Mouse (Mus musculus): Measurements from ENCODE around the gene Fndc3b. TPM values are rescaled to one million over a fixed set of nuclear protein-coding genes. Genes with fewer than 3 reads are reported as not detected.

Fndc3b gene
- polyA plus RNA-seq, 1 experiment from 2014 or later = 14.6 TPM

DNA sequence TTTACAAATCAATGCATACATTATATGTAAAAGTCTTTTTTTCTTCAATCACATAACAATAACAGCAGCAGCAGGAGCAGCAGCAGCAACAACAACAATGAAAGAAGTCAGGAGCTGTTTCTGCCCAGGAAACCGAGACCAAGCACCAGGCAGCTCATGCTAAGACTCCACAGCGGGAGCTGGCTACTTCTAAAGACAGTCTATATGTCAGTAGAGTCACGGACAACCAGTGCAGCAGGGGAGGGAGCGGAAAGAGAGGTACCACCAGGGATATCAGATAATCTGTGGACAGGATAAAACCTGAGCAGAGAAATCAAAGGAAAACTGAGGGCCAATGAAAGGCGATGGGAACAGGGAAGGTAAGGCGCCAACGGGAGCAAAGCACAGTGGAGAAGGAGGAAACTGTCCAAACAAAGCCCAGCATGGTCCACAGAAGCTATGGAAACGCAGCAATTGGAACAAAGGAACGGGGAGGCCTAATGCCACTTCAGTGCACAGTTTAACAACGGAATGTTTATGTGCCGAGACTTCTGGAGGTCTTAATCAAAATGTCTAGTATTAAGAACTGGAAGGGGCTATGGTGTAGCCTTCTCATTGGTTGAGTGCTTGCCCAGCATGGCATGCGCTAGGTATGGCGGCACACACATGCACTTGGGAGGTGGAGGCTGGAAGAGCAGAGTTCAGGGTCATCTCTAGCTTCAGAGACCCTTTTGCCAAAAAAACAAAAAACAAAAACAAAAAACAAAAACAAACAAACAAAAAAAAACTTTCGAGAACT lies 215.6 kb downstream of the Fndc3b start:
- H3K27ac ChIP-seq (replicated peaks) = no peak overlapping the region
- WGBS = 32% methylated on average over 14 of the region's 14 CpGs

DNA sequence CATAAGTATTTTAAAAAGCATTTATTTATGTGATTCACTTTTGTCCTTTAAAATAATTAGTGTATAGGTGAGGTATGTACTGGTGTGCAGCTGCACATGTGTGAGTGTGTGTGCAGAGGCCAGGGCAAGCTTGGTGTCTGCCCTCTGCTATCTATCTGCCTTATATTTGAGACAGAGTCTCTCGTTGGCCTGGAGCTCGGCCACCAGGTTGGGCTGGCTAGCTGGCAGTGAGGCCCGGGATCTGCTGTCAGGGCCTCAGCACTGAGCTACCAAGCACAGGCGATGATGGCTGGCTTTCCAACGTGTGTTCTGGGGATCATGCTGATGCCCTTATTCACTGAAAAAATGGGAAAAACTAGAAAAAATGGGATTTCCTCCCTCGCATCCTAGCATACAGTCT lies 216.4 kb downstream of the Fndc3b start:
- peaks cover 9% of the 10 kb centered on the region for H3K4me1 ChIP-seq
- 69% methylated on average over 6 of the region's 6 CpGs for WGBS
- H3K9ac ChIP-seq (replicated peaks) = no peak overlapping the region
- no peak for ATAC-seq (ENCODE audit: low FRiP score, low read depth)
- H3K4me2 ChIP-seq (replicated peaks) = no peak overlapping the region
- no peaks in the 10 kb centered on the region for H3K9me3 ChIP-seq
- no peak overlapping the region for H3K27ac ChIP-seq (replicated peaks)
- no peak overlapping the region for H3K4me3 ChIP-seq
- 0 out of 2 replicates have a peak, but pooled peaks cover 6% of the 10 kb centered on the region for H3K36me3 ChIP-seq
- H3K27me3 ChIP-seq = no peaks in the 10 kb centered on the region

More for the DNA sequence above, 215.6 kb downstream of the Fndc3b start:
- H3K9ac ChIP-seq (replicated peaks) = no peak overlapping the region
- H3K4me3 ChIP-seq = no peak overlapping the region
- H3K4me2 ChIP-seq (replicated peaks) = no peak overlapping the region
- no peaks in the 10 kb centered on the region for H3K9me3 ChIP-seq
- 0 out of 2 replicates have a peak, but pooled peaks cover 4% of the 10 kb centered on the region for H3K36me3 ChIP-seq
- peak; percentile 38; the same call in 1 of the 2 replicates for ATAC-seq (ENCODE audit: low FRiP score, low read depth)
- H3K4me1 ChIP-seq = peaks cover 9% of the 10 kb centered on the region
- H3K27me3 ChIP-seq = no peaks in the 10 kb centered on the region

DNA sequence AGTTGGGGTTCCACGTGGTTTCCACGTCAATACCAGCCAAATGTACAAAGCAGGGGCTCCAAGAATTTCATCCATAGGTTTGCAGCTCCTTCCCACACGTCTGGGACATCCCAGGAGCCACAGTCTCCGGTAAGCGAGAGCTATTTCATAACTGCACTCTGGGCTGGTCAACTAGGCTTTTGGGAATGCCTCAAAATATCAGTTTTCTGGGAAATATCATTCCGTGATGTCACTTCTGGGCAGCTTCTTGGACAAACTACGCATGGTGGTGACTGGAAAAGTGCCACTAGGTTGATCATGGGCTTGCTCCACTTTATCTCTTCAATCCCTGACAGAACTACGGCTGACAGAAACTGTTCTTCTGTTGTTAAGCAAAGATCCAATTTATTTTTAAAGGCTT lies 217.0 kb downstream of the Fndc3b start:
- peaks cover 9% of the 10 kb centered on the region for H3K4me1 ChIP-seq
- H3K9ac ChIP-seq (replicated peaks) = no peak overlapping the region
- no peak overlapping the region for H3K27ac ChIP-seq (replicated peaks)
- no peak for ATAC-seq (ENCODE audit: low FRiP score, low read depth)
- H3K36me3 ChIP-seq = 0 out of 2 replicates have a peak, but pooled peaks cover 9% of the 10 kb centered on the region
- no peaks in the 10 kb centered on the region for H3K9me3 ChIP-seq
- no peak overlapping the region for H3K4me3 ChIP-seq
- 94% methylated on average over 8 of the region's 8 CpGs for WGBS
- no peak overlapping the region for H3K4me2 ChIP-seq (replicated peaks)
- no peaks in the 10 kb centered on the region for H3K27me3 ChIP-seq

DNA sequence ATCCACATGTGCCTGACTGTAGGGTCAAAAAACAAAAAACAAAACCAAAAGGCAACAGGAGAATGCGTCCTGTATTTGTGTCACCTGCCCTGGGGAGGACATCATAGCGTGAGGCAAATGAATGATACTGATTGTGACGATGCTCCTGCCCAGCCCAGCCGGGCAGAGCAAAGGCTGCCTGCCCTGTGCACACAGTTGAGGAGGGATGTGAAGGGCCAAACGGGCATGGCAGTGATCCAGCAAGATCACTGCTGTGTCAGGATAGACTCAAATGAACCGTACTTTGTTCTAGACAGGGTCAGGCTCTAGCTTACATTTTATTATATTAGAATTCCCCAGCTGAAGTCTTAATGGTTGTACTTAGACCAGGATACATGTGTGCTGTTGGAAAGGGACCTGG lies 219.3 kb downstream of the Fndc3b start:
- H3K36me3 ChIP-seq = 0 out of 2 replicates have a peak, but pooled peaks cover 6% of the 10 kb centered on the region
- 90% methylated on average over 6 of the region's 6 CpGs for WGBS
- no peak overlapping the region for H3K9ac ChIP-seq (replicated peaks)
- H3K9me3 ChIP-seq = no peaks in the 10 kb centered on the region
- no peak overlapping the region for H3K27ac ChIP-seq (replicated peaks)
- no peaks in the 10 kb centered on the region for H3K27me3 ChIP-seq
- H3K4me1 ChIP-seq = peaks cover 9% of the 10 kb centered on the region
- no peak for ATAC-seq (ENCODE audit: low FRiP score, low read depth)
- no peak overlapping the region for H3K4me3 ChIP-seq
- no peak overlapping the region for H3K4me2 ChIP-seq (replicated peaks)

DNA sequence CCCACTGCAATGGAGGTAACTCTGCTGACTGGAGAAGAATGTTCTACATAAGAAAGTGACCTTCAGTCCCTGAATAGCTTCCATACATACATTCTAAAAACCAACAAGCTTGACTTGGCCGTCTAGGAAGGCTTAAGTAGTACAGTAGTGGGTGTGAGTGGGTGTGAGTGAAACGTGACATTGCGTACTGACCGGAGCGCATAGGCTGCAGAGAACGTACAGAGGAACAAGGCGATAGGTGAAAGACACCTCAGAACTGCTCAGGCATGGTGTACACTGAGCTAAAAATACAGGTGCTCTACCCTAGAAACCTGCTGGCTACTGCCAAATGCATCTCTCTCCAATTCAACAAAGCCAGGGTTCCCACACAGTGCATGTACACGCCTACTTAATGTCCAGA lies 219.7 kb downstream of the Fndc3b start:
- Histone ChIP-seq H3K9me3 (no peaks in the 10 kb centered on the region), H3K27me3 (no peaks in the 10 kb centered on the region), H3K4me3 (no peak overlapping the region), H3K36me3 (0 out of 2 replicates have a peak, but pooled peaks cover 8% of the 10 kb centered on the region), H3K4me1 (peaks cover 9% of the 10 kb centered on the region), H3K9ac (replicated peaks) (no peak overlapping the region), H3K4me2 (replicated peaks) (no peak overlapping the region), H3K27ac (replicated peaks) (no peak overlapping the region)
- no peak for ATAC-seq (ENCODE audit: low FRiP score, low read depth)
- WGBS = 97% methylated on average over 8 of the region's 8 CpGs

DNA sequence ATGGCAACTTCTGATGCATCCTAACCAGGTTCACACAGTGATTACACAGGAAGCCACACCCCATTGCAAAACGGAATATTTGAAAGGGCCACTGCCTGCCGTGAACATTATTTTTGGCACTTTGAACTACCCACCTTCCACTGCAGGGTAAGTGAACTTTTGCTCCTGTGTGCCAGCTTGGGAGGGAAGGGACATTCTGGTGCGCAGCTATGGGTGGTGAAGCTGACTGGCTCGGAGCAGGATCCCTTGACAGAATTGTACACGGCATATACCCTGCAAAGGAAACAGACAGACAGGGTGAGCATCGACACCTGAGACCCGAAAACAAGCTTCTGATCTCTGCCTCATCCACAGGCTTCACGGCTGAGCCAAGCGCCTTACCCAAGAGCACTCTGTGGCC lies 220.2 kb downstream of the Fndc3b start:
- Histone ChIP-seq H3K27ac (replicated peaks) (no peak overlapping the region), H3K4me2 (replicated peaks) (no peak overlapping the region), H3K9me3 (no peaks in the 10 kb centered on the region), H3K4me3 (no peak overlapping the region), H3K36me3 (0 out of 2 replicates have a peak, but pooled peaks cover 8% of the 10 kb centered on the region), H3K27me3 (no peaks in the 10 kb centered on the region), H3K9ac (replicated peaks) (no peak overlapping the region), H3K4me1 (peaks cover 6% of the 10 kb centered on the region)
- no peak for ATAC-seq (ENCODE audit: low FRiP score, low read depth)
- 88% methylated on average over 9 of the region's 9 CpGs for WGBS

DNA sequence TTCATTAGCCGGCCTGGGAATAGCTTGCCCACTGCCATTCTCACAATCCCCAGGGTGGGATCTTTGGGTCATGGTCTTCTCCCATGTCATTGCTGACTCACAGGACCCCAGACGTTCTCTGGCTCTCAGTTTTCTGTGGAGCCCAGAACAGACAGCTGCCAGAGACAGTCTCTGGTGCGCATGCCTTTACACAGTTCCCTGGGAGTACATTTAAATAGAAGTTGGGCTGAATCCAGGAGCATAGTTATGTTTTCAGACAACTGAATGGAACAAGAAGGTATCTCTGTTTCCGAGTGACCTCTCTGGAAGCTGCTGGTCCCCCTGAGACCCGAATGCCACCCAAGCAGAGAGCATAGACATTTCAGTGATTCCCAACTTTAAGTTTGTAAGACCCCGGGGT lies 221.6 kb downstream of the Fndc3b start:
- no peak overlapping the region for H3K9ac ChIP-seq (replicated peaks)
- no peak overlapping the region for H3K4me2 ChIP-seq (replicated peaks)
- no peaks in the 10 kb centered on the region for H3K27me3 ChIP-seq
- H3K27ac ChIP-seq (replicated peaks) = no peak overlapping the region
- H3K9me3 ChIP-seq = no peaks in the 10 kb centered on the region
- ATAC-seq (ENCODE audit: low FRiP score, low read depth) = no peak
- no peaks in the 10 kb centered on the region for H3K4me1 ChIP-seq
- H3K36me3 ChIP-seq = 0 out of 2 replicates have a peak, but pooled peaks cover 8% of the 10 kb centered on the region
- H3K4me3 ChIP-seq = no peak overlapping the region
- 79% methylated on average over 6 of the region's 6 CpGs for WGBS

DNA sequence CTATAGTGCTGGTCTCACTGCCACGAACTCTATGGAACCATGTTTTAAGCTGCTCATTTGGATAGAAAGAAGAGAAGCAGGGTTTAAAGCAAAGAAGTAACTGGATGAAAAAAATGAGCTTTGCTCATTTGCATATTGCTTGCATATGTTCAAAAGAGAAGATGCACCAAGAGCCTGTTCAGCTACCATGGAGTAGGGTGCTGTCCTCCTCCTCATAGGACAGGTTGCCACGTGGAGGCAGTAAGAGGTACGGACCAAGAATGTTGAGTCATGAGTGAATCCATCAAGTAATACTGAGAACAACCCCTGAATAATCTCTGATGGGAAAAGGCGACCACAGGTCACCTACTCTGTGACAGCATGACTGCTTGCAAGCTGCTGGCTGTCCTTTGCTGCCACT lies 226.0 kb downstream of the Fndc3b start:
- Histone ChIP-seq H3K27ac (replicated peaks) (no peak overlapping the region), H3K4me3 (no peak overlapping the region), H3K4me1 (no peaks in the 10 kb centered on the region), H3K9ac (replicated peaks) (no peak overlapping the region), H3K4me2 (replicated peaks) (no peak overlapping the region), H3K9me3 (no peaks in the 10 kb centered on the region), H3K27me3 (no peaks in the 10 kb centered on the region), H3K36me3 (0 out of 2 replicates have a peak, but pooled peaks cover 8% of the 10 kb centered on the region)
- ATAC-seq (ENCODE audit: low FRiP score, low read depth) = no peak
- 86% methylated on average over 4 of the region's 4 CpGs for WGBS

DNA sequence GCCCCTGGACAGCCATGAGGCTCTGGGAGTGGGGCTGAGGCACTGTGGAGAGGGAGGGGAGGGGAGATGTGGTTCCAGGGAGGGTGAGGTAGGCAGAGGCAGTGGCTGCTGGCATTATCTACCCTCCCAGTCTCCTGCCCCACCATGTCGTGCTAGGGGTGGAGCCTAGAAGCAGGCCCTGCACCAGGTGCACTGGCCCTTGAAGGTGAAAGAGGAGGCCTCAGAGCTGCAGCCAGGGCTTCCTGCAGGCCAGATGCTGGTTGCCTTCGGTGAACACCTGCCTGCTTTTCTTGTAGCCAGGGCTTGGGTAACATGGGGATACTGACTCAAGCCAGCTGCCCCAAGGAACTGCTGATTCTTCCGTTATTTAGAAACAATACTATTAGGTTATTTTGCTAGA lies 226.4 kb downstream of the Fndc3b start:
- H3K36me3 ChIP-seq = 0 out of 2 replicates have a peak, but pooled peaks cover 6% of the 10 kb centered on the region
- no peak for ATAC-seq (ENCODE audit: low FRiP score, low read depth)
- WGBS = 78% methylated on average over 3 of the region's 3 CpGs

DNA sequence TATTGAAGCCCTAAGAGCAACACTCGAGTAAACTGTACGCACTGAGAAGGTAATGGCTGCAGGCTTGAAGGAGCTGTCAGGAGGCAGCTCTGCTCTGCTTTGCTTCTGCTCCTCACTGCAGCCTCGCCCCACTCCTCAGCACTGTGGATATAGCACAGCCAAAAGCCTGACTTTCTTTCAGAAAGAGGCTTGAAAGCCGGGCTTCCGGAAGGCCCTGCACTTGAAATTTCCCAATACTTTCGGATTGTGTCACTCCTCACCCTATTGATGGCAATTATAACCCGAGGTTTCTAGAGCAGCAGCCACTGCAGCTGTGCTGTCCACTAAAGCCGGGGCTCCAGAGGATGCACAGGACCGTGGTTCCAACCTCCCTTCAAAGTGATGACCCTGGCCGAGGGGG lies 227.3 kb downstream of the Fndc3b start:
- WGBS = 89% methylated on average over 10 of the region's 10 CpGs
- Histone ChIP-seq H3K36me3 (0 out of 2 replicates have a peak, but pooled peaks cover 3% of the 10 kb centered on the region), H3K4me1 (no peaks in the 10 kb centered on the region), H3K27me3 (no peaks in the 10 kb centered on the region), H3K9ac (replicated peaks) (no peak overlapping the region), H3K4me2 (replicated peaks) (no peak overlapping the region), H3K9me3 (no peaks in the 10 kb centered on the region), H3K27ac (replicated peaks) (no peak overlapping the region), H3K4me3 (no peak overlapping the region)
- no peak for ATAC-seq (ENCODE audit: low FRiP score, low read depth)

More for the DNA sequence above, 226.4 kb downstream of the Fndc3b start:
- Histone ChIP-seq H3K9ac (replicated peaks) (no peak overlapping the region), H3K4me2 (replicated peaks) (no peak overlapping the region), H3K9me3 (no peaks in the 10 kb centered on the region), H3K27ac (replicated peaks) (no peak overlapping the region), H3K4me3 (no peak overlapping the region), H3K27me3 (no peaks in the 10 kb centered on the region), H3K4me1 (no peaks in the 10 kb centered on the region)

DNA sequence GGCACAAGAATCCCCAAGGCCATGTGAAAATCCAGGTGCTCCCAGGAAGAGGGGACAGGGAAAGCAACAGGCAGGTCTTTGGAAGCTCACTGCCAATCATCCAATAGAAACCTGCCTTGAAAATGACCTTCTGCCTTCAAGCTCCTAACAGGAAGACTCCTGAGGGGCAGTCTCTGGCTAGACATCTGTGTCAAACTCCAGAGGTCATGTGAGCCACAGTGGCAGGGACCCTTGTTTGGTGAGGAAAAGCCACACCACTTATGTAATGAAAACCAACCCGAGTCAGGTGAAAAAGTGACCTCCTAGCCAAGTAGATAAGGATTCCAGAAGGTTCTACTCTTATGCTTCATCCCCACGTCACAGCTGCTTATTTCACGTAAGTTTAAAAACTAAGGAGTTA lies 227.8 kb downstream of the Fndc3b start:
- Histone ChIP-seq H3K4me2 (replicated peaks) (no peak overlapping the region), H3K27ac (replicated peaks) (no peak overlapping the region), H3K9ac (replicated peaks) (no peak overlapping the region), H3K36me3 (0 out of 2 replicates have a peak, but pooled peaks cover 3% of the 10 kb centered on the region), H3K4me3 (no peak overlapping the region), H3K9me3 (no peaks in the 10 kb centered on the region), H3K4me1 (no peaks in the 10 kb centered on the region), H3K27me3 (no peaks in the 10 kb centered on the region)
- ATAC-seq (ENCODE audit: low FRiP score, low read depth) = no peak
- WGBS = 86% methylated on average over 3 of the region's 3 CpGs

DNA sequence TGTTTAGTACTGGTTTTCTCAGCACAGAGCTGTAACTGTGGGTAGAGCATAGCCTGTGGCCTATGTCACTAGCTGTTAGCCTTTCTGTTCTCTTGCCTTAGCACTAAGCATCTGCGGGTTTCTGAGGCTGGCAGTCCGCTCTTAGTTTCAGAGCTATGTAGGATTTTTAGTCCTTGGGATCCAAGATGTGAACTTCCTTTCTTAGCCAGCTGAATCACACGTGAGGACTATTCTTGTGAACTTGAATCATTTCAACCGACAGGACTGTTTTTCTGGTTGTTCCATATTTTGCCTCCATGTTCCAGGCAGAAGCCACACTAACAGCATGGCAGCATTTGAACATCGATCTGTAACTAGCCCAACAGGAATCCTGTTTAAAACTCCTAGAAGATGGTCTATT lies 229.4 kb downstream of the Fndc3b start:
- H3K4me2 ChIP-seq (replicated peaks) = no peak overlapping the region
- H3K9me3 ChIP-seq = no peaks in the 10 kb centered on the region
- no peak for ATAC-seq (ENCODE audit: low FRiP score, low read depth)
- H3K36me3 ChIP-seq = 0 out of 2 replicates have a peak, but pooled peaks cover under 1% of the 10 kb centered on the region
- H3K27me3 ChIP-seq = no peaks in the 10 kb centered on the region
- H3K4me1 ChIP-seq = no peaks in the 10 kb centered on the region
- H3K27ac ChIP-seq (replicated peaks) = no peak overlapping the region
- WGBS = 93% methylated on average over 5 of the region's 5 CpGs
- no peak overlapping the region for H3K4me3 ChIP-seq
- no peak overlapping the region for H3K9ac ChIP-seq (replicated peaks)

Data from midbrain, embryonic 12.5 days (tissue).